Mouse (Mus musculus) retina, postnatal 7 days (tissue): Measurements from ENCODE around the gene Unc13d.
A peak's percentile ranks its signal among the peaks of the same experiment; 100 is the strongest.
"Not testable (repeated sequence)": the region's sequence is repeated elsewhere in the genome, so short reads cannot be mapped to it uniquely, and the experiment has no call there.

Experiments
- DNase-seq: peaks from one replicate; pipeline ENCODE4 v3.0.0-alpha.2; 2012; ENCODE audit warnings: low read depth, low spot score

Gene Unc13d

DNA sequence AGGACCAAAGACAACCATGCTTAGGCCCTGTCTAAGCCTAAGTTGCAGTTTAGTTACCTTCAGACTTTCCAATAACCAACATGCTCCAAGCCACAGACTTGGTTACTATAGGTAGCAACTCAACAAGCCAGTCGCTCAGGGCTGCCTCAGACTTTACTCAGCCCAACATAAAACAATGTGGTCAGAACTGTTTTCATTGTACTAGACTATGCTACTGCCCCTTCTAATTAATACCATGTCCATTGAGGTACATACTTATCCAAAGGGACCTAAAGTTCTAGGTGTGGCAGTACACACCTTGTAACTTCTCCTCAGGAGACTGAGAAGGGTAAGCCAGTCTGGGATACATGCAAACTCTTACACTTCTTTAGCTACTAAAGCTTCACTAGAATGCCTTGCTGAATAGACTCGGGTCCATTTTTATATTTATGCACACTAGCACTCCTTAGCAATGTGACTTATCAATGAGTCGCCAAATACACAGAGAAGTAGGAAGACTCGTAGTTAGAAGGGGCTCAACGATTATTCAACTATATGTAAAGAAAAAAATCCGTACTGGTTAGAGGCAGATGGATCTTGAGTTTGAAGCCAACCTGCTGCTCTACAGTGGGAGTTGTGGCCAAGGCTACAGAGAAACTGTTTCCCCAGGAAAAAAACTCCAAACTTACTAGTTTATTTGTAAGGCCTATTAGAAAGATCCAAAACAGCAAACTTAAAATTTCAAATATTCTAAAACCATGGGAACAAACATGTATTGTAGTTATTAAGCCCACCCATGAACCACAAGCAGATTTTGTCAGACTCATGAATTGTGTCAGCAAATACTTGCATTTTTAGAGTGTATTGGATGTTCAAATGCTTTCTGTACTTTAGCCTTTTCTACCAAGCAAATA is 56.2 kb downstream of the Unc13d start:
- DNase-seq = no peak

DNA sequence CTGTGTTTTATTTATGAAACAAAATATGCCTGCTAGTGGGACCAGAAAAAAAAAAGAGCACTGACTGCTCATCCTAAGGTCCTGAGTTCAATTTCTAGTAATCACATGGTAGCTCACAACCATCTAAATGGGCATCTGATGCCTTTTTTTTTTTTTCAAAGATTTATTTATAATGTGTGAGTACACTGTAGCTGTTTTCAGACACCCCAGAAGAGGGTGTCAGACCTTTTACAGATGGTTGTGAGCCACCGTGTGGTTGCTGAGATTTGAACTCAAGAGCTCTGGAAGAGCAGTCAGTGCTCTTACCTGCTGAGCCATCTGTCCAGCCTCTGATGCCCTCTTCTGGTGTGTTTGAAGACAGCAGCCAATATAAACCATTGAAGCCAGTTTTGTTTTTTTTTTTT is 57.2 kb downstream of the Unc13d start:
- no peak for DNase-seq

DNA sequence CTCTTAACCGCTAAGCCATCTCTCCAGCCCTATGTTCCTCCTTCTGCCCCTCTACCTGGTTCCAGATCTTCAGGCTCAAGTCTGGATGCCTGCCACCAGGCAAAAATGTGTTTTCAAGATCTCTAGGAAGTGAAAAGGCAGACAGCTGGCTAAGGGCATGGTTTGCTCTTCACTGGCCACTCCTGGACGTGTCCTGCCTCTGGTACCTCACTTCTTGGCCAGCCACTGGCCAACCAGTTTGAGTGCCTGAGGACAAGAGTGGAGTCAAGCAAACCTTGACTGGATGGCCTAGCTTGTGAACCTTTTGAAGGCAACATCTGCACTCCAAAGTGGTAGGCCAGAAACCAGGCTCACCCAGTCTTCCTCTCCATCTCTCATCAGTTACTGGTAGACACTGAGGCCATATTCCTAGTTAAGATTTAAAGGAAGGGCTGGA is 57.8 kb downstream of the Unc13d start:
- no peak for DNase-seq

DNA sequence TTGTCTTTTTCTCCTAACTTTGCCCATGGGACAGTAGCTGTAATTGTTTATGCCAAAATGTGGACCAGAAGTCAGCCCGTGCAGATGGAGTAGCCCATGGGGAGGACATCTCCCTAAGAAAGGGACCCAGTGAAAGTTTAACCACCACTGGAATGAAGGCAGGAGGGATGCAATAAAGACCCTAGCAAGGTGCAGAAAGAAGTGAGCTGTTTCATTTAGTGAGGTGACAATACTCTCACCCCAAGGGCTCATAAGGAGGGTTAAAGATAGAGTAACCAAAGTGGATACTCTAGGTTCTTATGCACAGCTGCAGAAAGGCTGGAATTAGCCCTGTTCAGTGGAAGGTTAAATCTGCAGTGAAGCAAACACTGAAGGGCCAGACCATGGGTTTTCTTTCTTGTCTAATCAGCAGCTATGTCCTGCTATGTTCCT is 58.4 kb downstream of the Unc13d start:
- no peak for DNase-seq

DNA sequence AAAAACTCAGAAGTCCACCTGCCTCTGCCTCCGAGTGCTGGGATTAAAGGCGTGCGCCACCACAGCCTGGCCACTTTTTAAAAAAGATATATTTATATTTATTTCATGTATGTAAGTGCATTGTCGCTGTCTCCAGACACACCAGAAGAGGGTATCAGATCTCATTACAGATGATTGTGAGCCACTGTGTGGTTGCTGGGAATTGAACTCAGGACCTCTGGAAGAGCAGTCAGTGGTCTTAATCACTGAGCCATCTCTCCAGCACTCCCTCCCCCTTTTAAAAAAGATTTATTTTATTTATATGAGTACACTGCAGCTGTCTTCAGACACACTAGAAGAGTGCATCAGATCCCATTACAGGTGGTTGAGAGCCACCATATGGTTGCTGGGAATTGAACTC is 58.9 kb downstream of the Unc13d start:
- DNase-seq = not testable (repeated sequence)

DNA sequence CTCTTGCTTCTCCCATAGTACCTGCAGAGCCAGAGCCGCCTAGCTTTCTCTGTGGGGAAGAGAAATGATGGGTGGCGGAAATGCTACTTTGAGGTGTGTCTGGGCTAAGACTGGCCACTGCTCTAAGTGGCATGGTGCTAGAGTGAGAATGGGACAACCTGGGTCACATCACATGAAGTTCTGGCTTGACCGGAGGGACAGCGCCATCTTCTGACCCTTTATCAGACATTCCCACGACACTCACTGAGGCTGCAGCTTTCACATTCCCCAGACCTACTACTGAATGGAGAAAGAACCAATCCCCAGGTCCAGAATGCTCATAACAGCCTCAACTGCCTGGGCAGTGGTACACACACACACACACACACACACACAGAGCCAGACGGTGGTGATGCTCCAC is 59.7 kb downstream of the Unc13d start:
- no peak for DNase-seq

DNA sequence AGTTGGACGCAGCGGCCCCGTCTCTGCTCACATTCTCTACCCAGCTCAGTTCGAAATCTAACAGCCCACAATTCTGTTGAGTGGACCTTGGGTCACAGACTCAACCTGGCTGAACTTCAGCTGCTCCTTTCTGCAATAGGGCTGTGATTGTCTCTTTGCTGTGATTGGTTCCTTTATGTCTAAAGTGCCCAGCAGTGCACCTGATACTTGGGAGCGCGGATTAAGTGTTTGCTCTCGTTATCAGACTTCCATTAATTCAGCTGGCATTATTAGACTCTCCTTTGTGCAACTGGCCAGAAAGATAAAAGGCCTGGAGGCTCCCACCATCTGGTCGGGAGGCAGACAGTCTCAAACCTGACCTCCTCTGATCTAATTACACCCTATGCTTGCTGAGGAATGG is 62.9 kb downstream of the Unc13d start:
- DNase-seq = no peak

DNA sequence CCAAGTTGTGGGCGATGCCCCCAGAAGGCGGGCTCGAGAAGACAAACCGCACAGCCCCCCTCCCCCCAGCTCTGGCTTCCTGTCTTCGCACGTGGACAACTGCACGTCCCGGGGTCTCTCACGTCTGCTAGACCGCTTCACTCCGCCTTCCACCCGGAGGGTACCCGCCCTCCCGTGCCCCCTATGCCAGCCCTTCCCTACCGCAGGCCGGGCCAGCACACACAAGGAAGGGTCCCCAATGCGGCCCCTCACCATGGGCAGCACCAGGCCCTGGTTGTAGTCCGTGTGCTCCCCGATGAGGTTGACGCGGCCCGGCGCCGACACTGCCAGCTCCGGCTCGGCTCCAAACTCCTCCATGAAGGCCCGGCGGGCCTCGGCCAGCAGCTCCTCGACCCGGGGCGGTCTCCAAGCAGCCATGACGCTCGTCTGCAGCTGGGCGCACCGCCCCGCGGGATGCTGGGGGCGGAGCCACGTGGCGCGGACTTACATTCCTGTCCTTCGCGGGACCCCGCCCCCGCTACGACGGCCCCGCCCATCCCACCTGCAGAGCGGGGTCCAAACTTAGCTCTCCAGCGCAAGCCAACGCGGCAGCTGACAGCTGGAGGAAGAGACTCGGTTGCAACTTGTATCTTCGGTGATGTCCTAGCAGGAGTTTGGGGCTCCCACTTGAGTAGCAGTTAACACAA is 65.4 kb downstream of the Unc13d start, which contains the start of gene Galk1:
Gene Galk1 (minus strand): TSS at position 458 of the 686 bp plus-strand sequence.
- DNase-seq = peak; percentile 75
